Mouse (Mus musculus): Measurements from ENCODE around the gene Msto1. TPM values are rescaled to one million over a fixed set of nuclear protein-coding genes. Genes with fewer than 3 reads are reported as not detected.
"Not testable (repeated sequence)": the region's sequence is repeated elsewhere in the genome, so short reads cannot be mapped to it uniquely, and the experiment has no call there.

Gene Msto1
- polyA plus RNA-seq (2016; fragmentation: Nextera tagmentation; extraction: Ambion mirVana) = 48.4 TPM in 2 replicates

- 1% methylated on average over 62 of the region's 62 CpGs for WGBS
Measured at GRCm38 (mm10) chr3:88913511-88914383, at the start of gene Msto1. Msto1 (minus strand) TSS chr3:88913999.

GRCm38 (mm10) chr3:88963211-88963610, 49.4 kb upstream of the Msto1 start:
- not testable (repeated sequence) for H3K9ac ChIP-seq; H3K9me3 ChIP-seq; H3K27ac ChIP-seq; H3K4me3 ChIP-seq; ATAC-seq (ENCODE audit: insufficient number of reproducible peaks, insufficient read depth, low FRiP score, low TSS enrichment); H3K4me2 ChIP-seq (replicated peaks); H3K27me3 ChIP-seq; H3K4me1 ChIP-seq
- peaks cover 16% of the 10 kb centered on the region for H3K36me3 ChIP-seq

More at GRCm38 (mm10) chr3:88913511-88914383, at the start of gene Msto1:
- peak within 1 kb of the TSS; percentile 79 for H3K4me3 ChIP-seq
- H3K9me3 ChIP-seq = no peaks in the 10 kb centered on the region
- peaks cover 40% of the 10 kb centered on the region for H3K36me3 ChIP-seq
- H3K4me1 ChIP-seq = peaks cover 9% of the 10 kb centered on the region
- peak within 1 kb of the TSS; percentile 76 for H3K4me2 ChIP-seq (replicated peaks)
- peak within 1 kb of the TSS; percentile 82 for H3K9ac ChIP-seq
- H3K27ac ChIP-seq = peak within 1 kb of the TSS; percentile 81
- H3K27me3 ChIP-seq = no peaks in the 10 kb centered on the region
- ATAC-seq (ENCODE audit: insufficient number of reproducible peaks, insufficient read depth, low FRiP score, low TSS enrichment) = peak; percentile 95

GRCm38 (mm10) chr3:88953736-88954135, 39.9 kb upstream of the Msto1 start:
- H3K4me3 ChIP-seq = no peak overlapping the region
- no peak overlapping the region for H3K27ac ChIP-seq
- H3K9me3 ChIP-seq = no peaks in the 10 kb centered on the region
- no peak overlapping the region for H3K9ac ChIP-seq
- no peak for ATAC-seq (ENCODE audit: insufficient number of reproducible peaks, insufficient read depth, low FRiP score, low TSS enrichment)
- H3K4me1 ChIP-seq = peaks cover 13% of the 10 kb centered on the region; the same call in 1 of the 2 replicates
- no peaks in the 10 kb centered on the region for H3K27me3 ChIP-seq
- no peaks in the 10 kb centered on the region for H3K36me3 ChIP-seq
- H3K4me2 ChIP-seq (replicated peaks) = no peak overlapping the region

GRCm38 (mm10) chr3:88953246-88953645, 39.4 kb upstream of the Msto1 start:
- H3K27ac ChIP-seq = no peak overlapping the region
- no peaks in the 10 kb centered on the region for H3K27me3 ChIP-seq
- no peak overlapping the region for H3K9ac ChIP-seq
- no peak overlapping the region for H3K4me2 ChIP-seq (replicated peaks)
- 88% methylated on average over 4 of the region's 4 CpGs for WGBS
- H3K4me3 ChIP-seq = no peak overlapping the region
- no peak for ATAC-seq (ENCODE audit: insufficient number of reproducible peaks, insufficient read depth, low FRiP score, low TSS enrichment)
- no peaks in the 10 kb centered on the region for H3K9me3 ChIP-seq
- no peaks in the 10 kb centered on the region for H3K36me3 ChIP-seq
- peaks cover 18% of the 10 kb centered on the region for H3K4me1 ChIP-seq

DNA sequence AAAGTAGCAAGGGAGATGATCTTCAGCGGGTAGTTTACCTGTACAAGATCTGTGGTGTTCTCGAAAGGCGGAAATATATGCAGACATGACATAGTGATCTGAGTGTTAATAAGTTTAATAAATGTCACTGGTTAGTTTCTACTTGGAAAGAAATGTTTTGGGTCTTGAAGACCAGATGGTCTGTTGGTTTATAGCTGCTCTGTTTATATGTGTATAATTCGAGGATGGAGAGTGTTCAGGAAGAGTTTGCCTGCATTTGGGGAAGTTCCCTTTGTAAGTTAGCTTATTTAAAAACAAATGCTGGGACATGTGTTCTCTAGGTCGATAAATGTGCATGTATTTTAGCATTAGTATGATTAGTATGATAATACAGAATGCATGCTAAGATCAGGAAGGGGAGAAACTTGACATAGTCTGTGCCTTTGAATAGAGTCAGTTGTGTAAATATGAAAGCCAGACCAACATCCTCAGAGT, 37.6 kb upstream of the Msto1 start:
- Histone ChIP-seq H3K9ac (peak overlapping the region; percentile 94), H3K27me3 (no peaks in the 10 kb centered on the region), H3K4me1 (peaks cover 24% of the 10 kb centered on the region), H3K27ac (peak overlapping the region; percentile 99), H3K4me2 (replicated peaks) (peak overlapping the region; percentile 68), H3K36me3 (no peaks in the 10 kb centered on the region), H3K4me3 (peak overlapping the region; percentile 93), H3K9me3 (no peaks in the 10 kb centered on the region)
- no peak for ATAC-seq (ENCODE audit: insufficient number of reproducible peaks, insufficient read depth, low FRiP score, low TSS enrichment)
- 2% methylated on average over 5 of the region's 5 CpGs for WGBS

DNA sequence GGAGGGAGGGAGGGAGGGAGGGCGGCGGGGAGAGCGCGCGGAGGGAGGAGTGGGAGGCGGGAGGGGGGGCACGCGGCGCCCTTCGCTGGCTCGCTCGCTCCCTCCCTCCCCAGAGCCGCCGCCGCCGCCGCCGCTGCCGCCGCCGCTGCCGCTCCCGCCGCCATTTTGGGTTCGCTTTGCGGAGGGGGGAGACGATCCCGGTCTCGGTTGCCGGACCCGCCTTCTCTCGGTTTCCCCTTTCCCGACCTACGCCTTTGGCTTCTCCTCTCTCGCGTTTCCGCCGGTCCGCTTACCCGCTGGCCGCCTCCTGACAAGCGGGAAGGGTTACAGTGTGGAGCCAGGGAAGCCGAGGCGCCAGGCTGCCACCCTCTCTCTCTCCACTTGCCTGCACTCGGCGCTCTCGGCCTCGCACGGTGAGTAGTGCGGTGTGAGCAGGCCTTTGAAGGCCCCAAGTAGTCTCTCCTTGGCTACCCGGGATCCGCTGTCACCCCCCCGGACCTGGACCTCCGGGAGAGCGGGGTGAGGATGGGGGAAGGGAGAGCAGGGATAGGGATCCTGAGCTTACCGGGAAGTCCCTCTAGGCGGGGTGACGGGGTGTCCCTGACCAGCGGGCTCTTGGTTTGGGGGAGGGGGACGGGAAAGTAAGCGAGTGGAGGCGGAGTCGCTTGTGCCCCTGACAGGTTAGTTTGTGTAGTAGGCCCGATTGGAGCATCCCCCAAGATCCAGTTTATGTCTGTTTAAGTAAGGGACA, 37.0 kb upstream of the Msto1 start, which contains the start of the genes Ash1l and Dap3:
Gene Ash1l, plus strand, starts transcription at position 47 of the 751 bp plus-strand sequence.
Gene Dap3, minus strand, starts transcription at position 606 of the 751 bp plus-strand sequence.
- peak; percentile 82 for ATAC-seq (ENCODE audit: insufficient number of reproducible peaks, insufficient read depth, low FRiP score, low TSS enrichment)
- H3K4me3 ChIP-seq = peak within 1 kb of the TSS; percentile 93
- H3K36me3 ChIP-seq = no peaks in the 10 kb centered on the region
- H3K9me3 ChIP-seq = no peaks in the 10 kb centered on the region
- no peaks in the 10 kb centered on the region for H3K27me3 ChIP-seq
- H3K9ac ChIP-seq = peak within 1 kb of the TSS; percentile 94
- peak within 1 kb of the TSS; percentile 68 for H3K4me2 ChIP-seq (replicated peaks)
- peak within 1 kb of the TSS; percentile 99 for H3K27ac ChIP-seq
- peaks cover 24% of the 10 kb centered on the region for H3K4me1 ChIP-seq
- WGBS = under 1% methylated on average over 39 of the region's 64 CpGs

DNA sequence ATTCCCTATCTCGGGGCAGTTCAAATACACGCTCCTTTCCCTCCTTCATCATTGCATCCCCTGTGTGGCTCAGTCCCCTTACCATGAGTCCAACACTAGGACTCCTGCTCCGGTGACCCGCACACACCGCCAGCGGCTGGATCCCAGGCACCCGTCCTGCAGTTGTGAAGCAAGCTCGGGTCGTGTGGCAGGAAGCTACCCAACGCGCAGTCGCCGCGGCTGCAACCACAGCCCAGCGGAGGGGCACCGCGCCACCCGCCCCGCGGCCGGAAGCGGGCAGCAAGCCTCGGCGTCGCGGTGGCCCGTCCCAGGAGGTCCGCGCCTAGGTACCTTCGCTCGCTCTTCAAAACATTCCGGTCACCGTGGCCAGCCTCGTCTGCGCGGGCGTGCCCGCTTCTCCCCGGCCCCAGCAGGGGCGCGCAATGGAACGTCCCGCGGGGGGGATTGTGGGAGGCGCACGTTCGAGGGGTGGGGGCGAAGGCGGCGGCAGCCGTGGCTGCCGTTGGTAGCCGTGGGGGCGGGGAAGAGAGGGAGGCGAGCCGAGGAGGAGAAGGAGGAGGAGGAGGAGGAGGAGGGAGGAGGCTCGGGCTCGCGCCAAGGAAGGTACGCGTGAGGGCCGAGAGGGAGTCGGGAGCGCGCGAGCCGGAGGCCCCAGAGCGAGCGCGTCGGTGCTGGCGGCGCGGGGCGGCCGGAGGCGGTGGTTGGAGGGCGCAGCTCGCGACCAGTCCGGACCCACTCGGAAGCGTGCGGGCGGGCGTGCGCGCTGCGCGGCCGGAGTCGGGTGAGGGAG, 36.2 kb upstream of the Msto1 start:
- Histone ChIP-seq H3K4me2 (replicated peaks) (peak overlapping the region; percentile 68), H3K4me1 (peaks cover 24% of the 10 kb centered on the region), H3K36me3 (no peaks in the 10 kb centered on the region), H3K4me3 (peak overlapping the region; percentile 93), H3K9ac (peak overlapping the region; percentile 94), H3K27ac (peak overlapping the region; percentile 99), H3K9me3 (no peaks in the 10 kb centered on the region), H3K27me3 (no peaks in the 10 kb centered on the region)
- ATAC-seq (ENCODE audit: insufficient number of reproducible peaks, insufficient read depth, low FRiP score, low TSS enrichment) = peak; percentile 91
- WGBS = under 1% methylated on average over 61 of the region's 92 CpGs

DNA sequence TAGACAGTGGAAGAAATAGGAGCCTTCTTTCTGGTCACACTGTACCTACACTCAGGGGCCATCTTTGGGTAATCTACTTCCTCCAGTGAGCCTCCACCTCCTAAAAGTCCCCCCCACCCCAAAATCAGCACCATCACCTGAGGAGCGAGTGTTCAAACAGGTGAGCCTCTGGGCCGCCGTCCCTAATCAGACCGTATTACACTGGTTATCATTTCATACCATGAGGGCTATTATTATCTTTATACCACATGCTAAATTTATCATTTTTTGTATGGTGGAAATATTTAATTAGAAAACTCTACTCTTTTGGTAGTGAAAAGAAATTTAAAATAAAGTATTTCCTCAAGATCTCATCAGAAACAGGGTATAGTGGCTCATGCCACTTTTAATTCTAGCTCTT, 30.3 kb upstream of the Msto1 start:
- Histone ChIP-seq H3K27ac (no peak overlapping the region), H3K4me2 (replicated peaks) (no peak overlapping the region), H3K9ac (no peak overlapping the region), H3K27me3 (no peaks in the 10 kb centered on the region), H3K9me3 (no peaks in the 10 kb centered on the region), H3K4me1 (peaks cover 14% of the 10 kb centered on the region), H3K36me3 (peaks cover 24% of the 10 kb centered on the region), H3K4me3 (no peak overlapping the region)
- 91% methylated on average over 4 of the region's 4 CpGs for WGBS
- no peak for ATAC-seq (ENCODE audit: insufficient number of reproducible peaks, insufficient read depth, low FRiP score, low TSS enrichment)

GRCm38 (mm10) chr3:88942316-88942880, 28.6 kb upstream of the Msto1 start:
- Histone ChIP-seq H3K4me2 (replicated peaks) (no peak overlapping the region), H3K4me3 (no peak overlapping the region), H3K36me3 (peaks cover 34% of the 10 kb centered on the region), H3K9ac (no peak overlapping the region), H3K27me3 (no peaks in the 10 kb centered on the region), H3K27ac (no peak overlapping the region), H3K4me1 (no peaks in the 10 kb centered on the region; the same call in 1 of the 2 replicates), H3K9me3 (no peaks in the 10 kb centered on the region)
- WGBS = 91% methylated on average over 10 of the region's 10 CpGs
- ATAC-seq (ENCODE audit: insufficient number of reproducible peaks, insufficient read depth, low FRiP score, low TSS enrichment) = no peak

- H3K4me1 ChIP-seq = no peaks in the 10 kb centered on the region
- no peaks in the 10 kb centered on the region for H3K27me3 ChIP-seq
- no peak for ATAC-seq (ENCODE audit: insufficient number of reproducible peaks, insufficient read depth, low FRiP score, low TSS enrichment)
- no peak overlapping the region for H3K4me3 ChIP-seq
- H3K9ac ChIP-seq = no peak overlapping the region
- 79% methylated on average over 3 of the region's 3 CpGs for whole genome bisulfite sequencing
- H3K36me3 ChIP-seq = peaks cover 54% of the 10 kb centered on the region
- no peaks in the 10 kb centered on the region for H3K9me3 ChIP-seq
- H3K4me2 ChIP-seq (replicated peaks) = no peak overlapping the region
- H3K27ac ChIP-seq = no peak overlapping the region
Measured at GRCm38 (mm10) chr3:88939749-88940148, 25.9 kb upstream of the Msto1 start.

GRCm38 (mm10) chr3:88939071-88939470, 25.3 kb upstream of the Msto1 start:
- no peak for ATAC-seq (ENCODE audit: insufficient number of reproducible peaks, insufficient read depth, low FRiP score, low TSS enrichment)
- Histone ChIP-seq H3K4me3 (no peak overlapping the region), H3K27me3 (no peaks in the 10 kb centered on the region), H3K4me2 (replicated peaks) (no peak overlapping the region), H3K9ac (no peak overlapping the region), H3K9me3 (no peaks in the 10 kb centered on the region), H3K4me1 (no peaks in the 10 kb centered on the region), H3K27ac (no peak overlapping the region), H3K36me3 (peaks cover 61% of the 10 kb centered on the region)
- WGBS = 92% methylated on average over 10 of the region's 10 CpGs
